In the genomic region with DNA sequence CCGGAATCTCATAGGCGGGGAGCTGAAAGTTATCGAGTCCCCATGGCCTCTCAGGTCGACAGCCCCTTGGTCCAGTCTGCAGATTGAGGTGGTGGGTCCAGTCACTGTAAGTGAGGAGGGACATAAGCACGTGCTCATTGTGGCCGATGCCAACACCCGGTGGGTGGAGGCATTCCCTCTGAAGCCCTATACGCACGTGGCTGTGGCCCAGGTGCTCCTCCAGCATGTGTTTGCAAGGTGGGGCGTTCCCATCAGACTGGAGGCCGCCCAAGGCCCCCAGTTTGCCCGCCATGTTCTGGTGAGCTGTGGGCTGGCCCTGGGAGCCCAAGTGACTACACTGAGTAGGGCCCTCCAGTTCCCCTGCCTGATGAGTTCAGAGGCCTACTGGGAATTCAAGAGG, we compare ENCODE assay signal across 18 mouse cellular contexts. TPM values are rescaled to one million over a fixed set of nuclear protein-coding genes. Genes with fewer than 3 reads are reported as not detected.
"Had no signal": no experiment of that assay in that cellular context is flagged by ENCODE, and none has a peak within 500 bp of the region (broad histone marks: within the 10 kb centered on the region; RNA-seq: fewer than 3 reads in every experiment).

No protein-coding gene starts in this region.

- H3K27me3 ChIP-seq: limb, embryonic 13.5 days had no signal

- ATAC-seq: liver, embryonic 12.5 days had no signal

- H3K9ac ChIP-seq: limb, embryonic 13.5 days; liver, embryonic 12.5 days; liver, embryonic 15.5 days had no signal

- DNase-seq: layer of hippocampus, adult 9-11 months; liver; lung, adult 2 months; lung, postnatal 14 days; lung, postnatal 4 days; midbrain, embryonic 14.5 days; thymus, adult 2 months; thymus, postnatal 14 days; thymus, postnatal 4 days had no signal

- H3K4me2 ChIP-seq: limb, embryonic 13.5 days; liver, embryonic 12.5 days; liver, embryonic 15.5 days; midbrain, embryonic 11.5 days had no signal

- H3K27ac ChIP-seq: kidney, postnatal 0 days; layer of hippocampus, adult 2 months; limb, embryonic 10.5 days; limb, embryonic 13.5 days; liver, embryonic 12.5 days; liver, embryonic 15.5 days had no signal

- H3K4me3 ChIP-seq: layer of hippocampus, adult 2 months; limb, embryonic 10.5 days; limb, embryonic 13.5 days; liver, embryonic 12.5 days; liver, embryonic 15.5 days had no signal

- H3K9me3 ChIP-seq: limb, embryonic 10.5 days; limb, embryonic 13.5 days; liver, embryonic 12.5 days; liver, embryonic 15.5 days had no signal

RNA-seq across cellular contexts. Expression of gene Cbln3, which starts 12.2 kb away (rescaled TPM):
- total RNA-seq: megakaryocyte progenitor cell, adult 5-6 weeks; megakaryocyte-erythroid progenitor cell, adult 5-6 weeks had no signal

RNA-seq across cellular contexts. Expression of gene Nfatc4, which starts 49.1 kb away (rescaled TPM):
- total RNA-seq: megakaryocyte progenitor cell, adult 5-6 weeks; megakaryocyte-erythroid progenitor cell, adult 5-6 weeks had no signal
